Mouse (Mus musculus) forebrain, embryonic 11.5 days (tissue): ENCODE measurements around the gene Srp9. TPM values are rescaled to one million over a fixed set of nuclear protein-coding genes. Genes with fewer than 3 reads are reported as not detected.

ENCODE experiments used
- ATAC-seq: fragments of 200-750 bp; cut with Nextera tagmentation; replicated peaks from 2 replicates; pipeline ENCODE4 v1.8.0; 2017; ENCODE audit warnings: moderate TSS enrichment; ENCODE audit not compliant: low FRiP score
- DNase-seq: peaks from one replicate; pipeline ENCODE4 v3.0.0-alpha.2; 2017; ENCODE audit warnings: low spot score
- H3K27ac ChIP-seq: fragments of 300-500 bp; sonication (generic); 2 replicates; pipeline ENCODE4 v1.5.1; 2014; ENCODE audit warnings: low read depth, low read length
- H3K27me3 ChIP-seq: fragments of 300-500 bp; sonication (generic); 2 replicates; pipeline ENCODE4 v1.6.1; 2014; ENCODE audit warnings: mild to moderate bottlenecking, low read length, mixed read lengths; ENCODE audit not compliant: control insufficient read depth, insufficient read depth
- H3K36me3 ChIP-seq: fragments of 300-500 bp; sonication (generic); 2 replicates; pipeline ENCODE4 v1.6.1; 2014; ENCODE audit warnings: mild to moderate bottlenecking, low read length, moderate library complexity, mixed read lengths; ENCODE audit not compliant: control insufficient read depth, insufficient read depth
- H3K4me1 ChIP-seq: fragments of 300-500 bp; sonication (generic); replicated peaks from 2 replicates; pipeline ENCODE4 v1.6.1; 2014; ENCODE audit warnings: low read length, mixed read lengths; ENCODE audit not compliant: control insufficient read depth, insufficient read depth
- H3K4me2 ChIP-seq: fragments of 300-500 bp; sonication (generic); 2 replicates; pipeline ENCODE4 v1.6.1; 2014; ENCODE audit warnings: low read depth, mild to moderate bottlenecking, low read length, moderate library complexity, mixed read lengths; ENCODE audit not compliant: severe bottlenecking
- H3K4me3 ChIP-seq: fragments of 300-500 bp; sonication (generic); 2 replicates; pipeline ENCODE4 v1.5.1; 2014; ENCODE audit warnings: low read depth, low read length
- H3K9ac ChIP-seq: fragments of 300-500 bp; sonication (generic); 2 replicates; pipeline ENCODE4 v1.6.1; 2014; ENCODE audit warnings: low read length
- H3K9me3 ChIP-seq: fragments of 300-500 bp; sonication (generic); 2 replicates; pipeline ENCODE4 v1.6.1; 2016; ENCODE audit warnings: low read length, mixed read lengths; ENCODE audit not compliant: control insufficient read depth
- WGBS: fragments of 180-500 bp; shearing (Covaris S2); extraction: QIAGEN DNeasy Blood & Tissue Kit; methylation state at CpG from one replicate; pipeline ENCODE4 v1.1.7; 2014; 5-methylcytosine and 5-hydroxymethylcytosine counted together
- polyA plus RNA-seq: library from polyadenylated mRNA; unstranded; fragments of >200 nt; fragmentation: Nextera tagmentation; extraction: Ambion mirVana; gene quantifications from 2 replicates; pipeline ENCODE4 v1.2.1, GENCODE M21; 2014

Srp9 gene
- polyA plus RNA-seq, 1 experiment from 2014 or later = 151 TPM

GRCm38 (mm10) chr1:182099062-182099461 lies 25.5 kb upstream of the Srp9 start:
- DNase-seq (no peak), ATAC-seq (no peak)
- Histone ChIP-seq H3K9ac (no peak overlapping the region), H3K4me3 (no peak overlapping the region), H3K27me3 (no peaks in the 10 kb centered on the region), H3K27ac (no peak overlapping the region), H3K4me1 (peaks cover 4% of the 10 kb centered on the region; the same call in 1 of the 2 replicates), H3K9me3 (no peaks in the 10 kb centered on the region), H3K36me3 (no peaks in the 10 kb centered on the region), H3K4me2 (no peak overlapping the region)
- 61% methylated on average over 5 of the region's 5 CpGs for WGBS

- no peak overlapping the region for H3K4me2 ChIP-seq
- H3K4me1 ChIP-seq = 0 out of 2 replicates have a peak, but pooled peaks cover 1% of the 10 kb centered on the region
- no peaks in the 10 kb centered on the region for H3K36me3 ChIP-seq
- H3K27me3 ChIP-seq = no peaks in the 10 kb centered on the region
- no peak overlapping the region for H3K9ac ChIP-seq
- ATAC-seq (no peak), DNase-seq (no peak)
- H3K4me3 ChIP-seq = no peak overlapping the region
- no peak overlapping the region for H3K27ac ChIP-seq
- WGBS = 64% methylated on average over 3 of the region's 3 CpGs
- no peaks in the 10 kb centered on the region for H3K9me3 ChIP-seq
These were observed 24.1 kb upstream of the Srp9 start for GRCm38 (mm10) chr1:182100403-182100802.

GRCm38 (mm10) chr1:182101468-182101867 lies 23.1 kb upstream of the Srp9 start:
- no peaks in the 10 kb centered on the region for H3K36me3 ChIP-seq
- no peaks in the 10 kb centered on the region for H3K27me3 ChIP-seq
- no peak overlapping the region for H3K9ac ChIP-seq
- no peaks in the 10 kb centered on the region for H3K9me3 ChIP-seq
- no peak overlapping the region for H3K4me3 ChIP-seq
- H3K4me1 ChIP-seq = no peaks in the 10 kb centered on the region
- no peak overlapping the region for H3K27ac ChIP-seq
- 74% methylated on average over 4 of the region's 4 CpGs for WGBS
- no peak for ATAC-seq
- DNase-seq = no peak
- H3K4me2 ChIP-seq = no peak overlapping the region

- no peak overlapping the region for H3K4me3 ChIP-seq
- ATAC-seq (no peak), DNase-seq (no peak)
- no peak overlapping the region for H3K9ac ChIP-seq
- no peaks in the 10 kb centered on the region for H3K27me3 ChIP-seq
- H3K9me3 ChIP-seq = no peaks in the 10 kb centered on the region
- H3K36me3 ChIP-seq = no peaks in the 10 kb centered on the region
- no peaks in the 10 kb centered on the region for H3K4me1 ChIP-seq
- H3K4me2 ChIP-seq = no peak overlapping the region
- H3K27ac ChIP-seq = no peak overlapping the region
These were observed 21.8 kb upstream of the Srp9 start for GRCm38 (mm10) chr1:182102706-182103105.

GRCm38 (mm10) chr1:182103436-182103835 lies 21.1 kb upstream of the Srp9 start:
- WGBS = 88% methylated on average over 11 of the region's 11 CpGs
- DNase-seq = no peak
- no peak overlapping the region for H3K4me3 ChIP-seq
- H3K36me3 ChIP-seq = no peaks in the 10 kb centered on the region
- H3K9ac ChIP-seq = no peak overlapping the region
- no peaks in the 10 kb centered on the region for H3K4me1 ChIP-seq
- H3K27me3 ChIP-seq = no peaks in the 10 kb centered on the region
- no peaks in the 10 kb centered on the region for H3K9me3 ChIP-seq
- no peak overlapping the region for H3K27ac ChIP-seq
- H3K4me2 ChIP-seq = no peak overlapping the region
- no peak for ATAC-seq

GRCm38 (mm10) chr1:182105023-182105422 lies 19.5 kb upstream of the Srp9 start:
- Histone ChIP-seq H3K9ac (no peak overlapping the region), H3K27me3 (no peaks in the 10 kb centered on the region), H3K4me1 (no peaks in the 10 kb centered on the region), H3K36me3 (no peaks in the 10 kb centered on the region), H3K27ac (no peak overlapping the region), H3K9me3 (no peaks in the 10 kb centered on the region), H3K4me2 (no peak overlapping the region), H3K4me3 (no peak overlapping the region)
- DNase-seq = no peak
- no peak for ATAC-seq
- 68% methylated on average over 3 of the region's 3 CpGs for WGBS

GRCm38 (mm10) chr1:182107251-182107650 lies 17.3 kb upstream of the Srp9 start:
- 81% methylated on average over 9 of the region's 9 CpGs for WGBS
- Histone ChIP-seq H3K36me3 (no peaks in the 10 kb centered on the region), H3K27me3 (no peaks in the 10 kb centered on the region), H3K9me3 (no peaks in the 10 kb centered on the region), H3K9ac (no peak overlapping the region), H3K4me2 (no peak overlapping the region), H3K4me3 (no peak overlapping the region), H3K4me1 (no peaks in the 10 kb centered on the region), H3K27ac (no peak overlapping the region)
- DNase-seq (no peak), ATAC-seq (no peak)

- WGBS = 85% methylated on average over 13 of the region's 13 CpGs
- Histone ChIP-seq H3K27me3 (no peaks in the 10 kb centered on the region), H3K4me3 (no peak overlapping the region), H3K4me1 (0 out of 2 replicates have a peak, but pooled peaks cover under 1% of the 10 kb centered on the region), H3K4me2 (no peak overlapping the region), H3K36me3 (no peaks in the 10 kb centered on the region), H3K27ac (no peak overlapping the region), H3K9ac (no peak overlapping the region), H3K9me3 (no peaks in the 10 kb centered on the region)
- no peak for DNase-seq
- no peak for ATAC-seq
These were observed 16.0 kb upstream of the Srp9 start for GRCm38 (mm10) chr1:182108397-182109099.

GRCm38 (mm10) chr1:182110185-182110584 lies 14.4 kb upstream of the Srp9 start:
- H3K9me3 ChIP-seq = no peaks in the 10 kb centered on the region
- H3K4me1 ChIP-seq = peaks cover 9% of the 10 kb centered on the region; the same call in 1 of the 2 replicates
- no peak overlapping the region for H3K9ac ChIP-seq
- WGBS = 78% methylated on average over 11 of the region's 11 CpGs
- H3K27ac ChIP-seq = no peak overlapping the region
- H3K27me3 ChIP-seq = no peaks in the 10 kb centered on the region
- DNase-seq = no peak
- H3K4me2 ChIP-seq = no peak overlapping the region
- H3K36me3 ChIP-seq = no peaks in the 10 kb centered on the region
- no peak overlapping the region for H3K4me3 ChIP-seq
- ATAC-seq = no peak
